Mouse (Mus musculus) hindbrain, embryonic 11.5 days (tissue): ENCODE data around the gene Blnk. TPM values are rescaled to one million over a fixed set of nuclear protein-coding genes. Genes with fewer than 3 reads are reported as not detected.

Experiments used
- ATAC-seq: fragments of 200-750 bp; cut with Nextera tagmentation; 2 replicates; pipeline ENCODE4 v1.8.0; 2017; ENCODE audit warnings: mild to moderate bottlenecking, moderate TSS enrichment, moderate library complexity; ENCODE audit not compliant: low FRiP score
- DNase-seq: peaks from one replicate; pipeline ENCODE4 v3.0.0-alpha.2; 2015; ENCODE audit warnings: low spot score
- H3K27ac ChIP-seq: fragments of 300-500 bp; sonication (generic); 2 replicates; pipeline ENCODE4 v1.5.1; 2014; ENCODE audit warnings: mild to moderate bottlenecking, low read depth, low read length
- H3K27me3 ChIP-seq: fragments of 300-500 bp; sonication (generic); 2 replicates; pipeline ENCODE4 v1.6.1; 2014; ENCODE audit warnings: mild to moderate bottlenecking, low read length, moderate library complexity, mixed read lengths; ENCODE audit not compliant: control insufficient read depth, insufficient read depth
- H3K36me3 ChIP-seq: fragments of 300-500 bp; sonication (generic); 2 replicates; pipeline ENCODE4 v1.6.1; 2014; ENCODE audit warnings: mild to moderate bottlenecking, low read length, moderate library complexity, mixed read lengths; ENCODE audit not compliant: control insufficient read depth, insufficient read depth
- H3K4me1 ChIP-seq: fragments of 300-500 bp; sonication (generic); replicated peaks from 2 replicates; pipeline ENCODE4 v1.6.1; 2014; ENCODE audit warnings: low read length, mixed read lengths; ENCODE audit not compliant: control insufficient read depth, insufficient read depth
- H3K4me2 ChIP-seq: fragments of 300-500 bp; sonication (generic); replicated peaks from 2 replicates; pipeline ENCODE4 v1.6.1; 2014; ENCODE audit warnings: mild to moderate bottlenecking, low read depth, low read length
- H3K4me3 ChIP-seq: fragments of 300-500 bp; sonication (generic); 2 replicates; pipeline ENCODE4 v1.5.1; 2014; ENCODE audit warnings: low read depth, low read length
- H3K9ac ChIP-seq: fragments of 300-500 bp; sonication (generic); 2 replicates; pipeline ENCODE4 v1.6.1; 2014; ENCODE audit warnings: low read depth, low read length
- H3K9me3 ChIP-seq: fragments of 300-500 bp; sonication (generic); 2 replicates; pipeline ENCODE4 v1.6.1; 2016; ENCODE audit warnings: low read length; ENCODE audit not compliant: control insufficient read depth
- WGBS: fragments of 180-500 bp; shearing (Covaris S2); extraction: QIAGEN DNeasy Blood & Tissue Kit; methylation state at CpG from one replicate; pipeline ENCODE4 v1.1.7; 2014; 5-methylcytosine and 5-hydroxymethylcytosine counted together
- polyA plus RNA-seq: library from polyadenylated mRNA; unstranded; fragments of >200 nt; fragmentation: Nextera tagmentation; extraction: Ambion mirVana; gene quantifications from 2 replicates; pipeline ENCODE4 v1.2.1, GENCODE M21; 2014

Blnk gene
- polyA plus RNA-seq, 1 experiment from 2014 or later, result 0.36 TPM

DNA sequence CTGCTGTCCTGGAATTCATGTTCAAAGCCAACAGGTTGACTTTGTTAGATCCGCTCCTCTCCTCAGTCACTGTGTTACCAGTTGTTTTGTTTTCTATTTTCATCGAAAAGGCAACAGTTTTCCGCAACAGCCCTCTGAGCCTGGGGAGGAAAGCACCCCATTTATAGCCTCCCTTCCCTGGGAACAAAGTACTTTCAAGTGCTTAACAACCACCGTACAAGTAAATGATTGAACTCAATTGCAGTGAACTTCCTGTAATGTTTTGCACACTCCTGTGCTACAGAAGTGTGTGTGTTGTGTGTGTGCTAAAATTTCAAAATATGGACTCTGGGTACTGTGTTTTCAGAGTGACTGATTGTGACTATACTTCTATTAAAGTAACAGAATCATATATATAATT is 13.4 kb upstream of the Blnk start:
- no peak for ATAC-seq

DNA sequence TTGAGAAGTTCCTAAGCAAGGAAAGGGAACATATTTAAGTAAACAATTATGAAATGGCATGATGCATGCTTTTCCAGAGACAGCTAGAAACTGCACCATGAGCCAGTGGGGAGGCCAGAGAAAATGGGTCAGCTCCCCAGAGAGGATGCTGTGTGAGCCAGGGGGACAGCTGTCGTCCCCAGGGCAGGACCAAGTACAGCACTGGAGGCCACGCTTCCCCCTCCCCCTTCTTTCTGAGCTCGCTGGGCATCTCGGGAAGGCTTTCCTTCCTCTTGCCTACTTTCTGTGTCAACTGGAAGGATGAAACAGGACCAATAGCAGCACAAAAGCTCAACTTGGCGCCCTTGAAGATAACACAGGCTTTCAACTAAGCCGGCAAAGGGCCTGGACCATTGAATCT is 13.0 kb upstream of the Blnk start:
- Histone ChIP-seq H3K27me3 (no peaks in the 10 kb centered on the region), H3K4me1 (no peaks in the 10 kb centered on the region), H3K9me3 (no peaks in the 10 kb centered on the region), H3K36me3 (no peaks in the 10 kb centered on the region), H3K4me3 (no peak overlapping the region), H3K27ac (no peak overlapping the region), H3K4me2 (no peak overlapping the region), H3K9ac (no peak overlapping the region)
- no peak for DNase-seq
- 48% methylated on average over 6 of the region's 6 CpGs for WGBS
- no peak for ATAC-seq

More for the DNA sequence above, 13.4 kb upstream of the Blnk start:
- 84% methylated on average over 4 of the region's 4 CpGs for WGBS
- Histone ChIP-seq H3K4me1 (no peaks in the 10 kb centered on the region), H3K36me3 (no peaks in the 10 kb centered on the region), H3K4me3 (no peak overlapping the region), H3K9me3 (no peaks in the 10 kb centered on the region), H3K9ac (no peak overlapping the region), H3K27me3 (no peaks in the 10 kb centered on the region), H3K4me2 (no peak overlapping the region), H3K27ac (no peak overlapping the region)
- DNase-seq, result no peak

DNA sequence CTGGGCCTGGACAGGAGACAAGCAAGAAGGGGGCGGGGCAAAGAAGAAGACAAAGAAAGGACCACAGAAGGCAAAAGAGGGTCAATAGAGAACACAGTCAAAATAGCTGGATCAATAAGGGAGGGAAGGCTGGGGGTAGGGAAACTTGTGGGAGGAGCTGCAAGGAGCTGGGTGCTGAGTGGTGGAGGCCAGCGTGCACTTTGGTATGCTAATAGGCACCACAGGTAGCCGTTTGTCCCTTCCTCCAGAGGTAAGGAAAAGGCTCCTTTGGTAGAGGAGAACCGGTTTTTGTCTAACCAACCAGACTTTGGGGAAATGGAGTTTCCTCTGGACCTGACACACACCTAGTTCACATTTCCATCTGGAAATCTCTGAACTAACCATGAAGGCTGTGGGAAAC is 12.3 kb upstream of the Blnk start:
- no peaks in the 10 kb centered on the region for H3K9me3 ChIP-seq
- no peaks in the 10 kb centered on the region for H3K4me1 ChIP-seq
- H3K4me2 ChIP-seq, result no peak overlapping the region
- no peak overlapping the region for H3K27ac ChIP-seq
- H3K4me3 ChIP-seq, result no peak overlapping the region
- 14% methylated on average over 4 of the region's 4 CpGs for WGBS
- H3K36me3 ChIP-seq, result no peaks in the 10 kb centered on the region
- no peak overlapping the region for H3K9ac ChIP-seq
- DNase-seq (no peak), ATAC-seq (no peak)
- no peaks in the 10 kb centered on the region for H3K27me3 ChIP-seq

DNA sequence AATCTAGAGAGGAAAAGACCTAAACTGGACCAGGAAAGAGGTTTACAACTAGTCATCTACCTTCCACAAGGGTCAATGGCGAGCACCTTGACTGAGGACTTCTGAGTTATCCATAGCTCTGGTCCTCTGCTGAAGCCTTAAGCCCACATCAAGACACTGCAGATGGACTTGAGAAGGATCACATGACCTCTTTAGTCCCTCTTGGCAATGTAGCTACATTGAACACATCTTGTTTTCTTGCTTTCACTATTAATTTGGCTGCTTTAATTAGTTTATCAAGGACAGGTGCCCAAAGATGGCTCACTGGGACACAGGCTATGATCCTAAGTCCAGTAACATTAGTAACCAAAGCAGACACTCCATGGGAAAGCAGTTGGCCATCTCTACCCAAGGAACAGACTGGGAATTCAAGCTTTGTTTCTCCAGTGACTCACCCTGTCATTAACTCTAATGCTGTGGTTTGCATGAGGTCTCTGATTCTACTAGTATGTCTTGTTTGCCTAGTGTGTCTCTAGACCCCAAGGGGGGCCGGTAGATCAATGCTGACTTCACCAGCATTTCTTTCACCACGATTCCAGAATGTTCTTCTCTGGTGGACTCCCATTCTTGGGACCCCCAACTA is 9.5 kb upstream of the Blnk start:
- H3K36me3 ChIP-seq, result no peaks in the 10 kb centered on the region
- H3K9me3 ChIP-seq, result no peaks in the 10 kb centered on the region
- 91% methylated on average over 3 of the region's 3 CpGs for WGBS
- H3K4me1 ChIP-seq, result no peaks in the 10 kb centered on the region
- H3K27ac ChIP-seq, result no peak overlapping the region
- no peak overlapping the region for H3K4me3 ChIP-seq
- no peak overlapping the region for H3K9ac ChIP-seq
- DNase-seq (no peak), ATAC-seq (no peak)
- H3K27me3 ChIP-seq, result no peaks in the 10 kb centered on the region
- H3K4me2 ChIP-seq, result no peak overlapping the region

DNA sequence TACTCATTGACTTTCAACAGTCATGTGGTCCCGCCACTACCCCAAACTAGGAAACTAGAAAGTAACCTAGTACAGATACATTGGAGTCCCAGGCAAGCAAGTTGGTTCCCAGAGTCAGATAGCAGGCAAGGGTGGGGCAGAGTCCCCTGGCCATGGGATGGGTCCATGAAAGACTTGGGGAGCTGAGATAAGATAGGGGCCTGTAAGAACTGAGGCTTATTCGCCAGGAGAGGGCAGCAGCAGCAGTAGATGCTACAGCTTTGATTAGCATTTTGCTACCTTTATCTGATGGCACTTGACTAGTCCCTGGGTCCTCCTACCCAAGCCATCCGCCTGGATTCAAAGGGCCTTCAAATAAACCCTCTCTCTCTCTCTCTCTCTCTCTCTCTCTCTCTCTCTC is 5.2 kb upstream of the Blnk start:
- no peak overlapping the region for H3K27ac ChIP-seq
- no peak overlapping the region for H3K9ac ChIP-seq
- H3K36me3 ChIP-seq, result no peaks in the 10 kb centered on the region
- no peak for ATAC-seq
- no peaks in the 10 kb centered on the region for H3K27me3 ChIP-seq
- no peak for DNase-seq
- no peaks in the 10 kb centered on the region for H3K4me1 ChIP-seq
- 52% methylated on average over 3 of the region's 3 CpGs for whole genome bisulfite sequencing
- H3K4me2 ChIP-seq, result no peak overlapping the region
- no peak overlapping the region for H3K4me3 ChIP-seq
- no peaks in the 10 kb centered on the region for H3K9me3 ChIP-seq

DNA sequence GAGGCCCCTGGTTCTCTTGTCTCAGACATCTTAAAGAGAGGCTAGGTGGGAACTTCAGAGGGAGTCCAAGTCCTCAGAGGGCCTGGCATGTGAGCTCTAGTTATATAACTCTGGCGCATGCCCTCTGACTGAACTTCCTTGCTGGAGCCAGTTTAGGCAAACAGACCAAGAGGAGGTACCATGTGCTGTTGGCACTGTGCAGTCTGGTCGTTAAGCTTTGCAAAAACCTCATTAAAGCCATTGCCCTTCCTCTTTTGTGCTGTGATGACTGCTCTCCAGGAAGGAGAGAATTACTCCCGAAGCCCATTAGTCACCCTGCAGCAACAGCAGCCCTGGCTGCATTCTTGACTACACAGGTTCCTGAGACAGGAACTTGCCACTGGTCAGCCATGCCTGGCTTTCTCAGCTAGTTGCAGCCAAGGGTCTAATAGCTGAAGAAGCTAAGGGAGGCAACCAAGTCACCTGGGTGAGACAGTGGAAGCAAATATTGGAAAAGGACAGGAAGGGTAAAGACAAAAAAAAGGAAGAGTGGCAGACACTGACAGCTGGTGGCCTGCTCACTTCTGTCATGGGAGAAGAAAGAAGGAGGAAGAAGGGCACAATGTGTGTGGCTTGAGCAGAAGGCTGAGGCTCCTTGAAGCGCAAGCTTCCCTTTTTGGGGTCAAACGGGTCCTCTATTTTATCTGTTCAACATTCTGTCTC is 4.3 kb upstream of the Blnk start:
- no peak overlapping the region for H3K4me3 ChIP-seq
- no peak overlapping the region for H3K27ac ChIP-seq
- WGBS, result 72% methylated on average over 5 of the region's 5 CpGs
- no peak overlapping the region for H3K4me2 ChIP-seq
- H3K9me3 ChIP-seq, result no peaks in the 10 kb centered on the region
- DNase-seq (no peak), ATAC-seq (no peak)
- no peak overlapping the region for H3K9ac ChIP-seq
- no peaks in the 10 kb centered on the region for H3K27me3 ChIP-seq
- H3K4me1 ChIP-seq, result no peaks in the 10 kb centered on the region
- no peaks in the 10 kb centered on the region for H3K36me3 ChIP-seq

DNA sequence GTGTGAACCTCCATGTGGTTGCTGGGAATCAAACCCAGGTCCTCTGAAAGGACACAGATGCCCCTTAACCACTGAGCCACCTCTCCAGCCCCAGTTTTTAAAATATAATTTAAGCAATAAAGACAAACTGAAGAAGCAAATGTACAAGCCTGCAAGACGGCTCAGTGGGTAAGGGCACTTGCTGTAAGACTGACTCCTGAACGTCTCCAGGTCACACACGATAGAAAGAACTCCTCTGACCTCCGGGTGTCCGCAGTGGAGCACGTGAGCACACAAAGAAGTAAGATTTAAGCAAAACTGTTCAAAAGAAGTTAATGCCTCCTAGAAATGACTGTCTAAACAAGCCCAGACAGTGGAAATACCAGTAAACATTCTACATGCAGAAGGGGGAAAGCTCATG is 2.4 kb upstream of the Blnk start:
- Histone ChIP-seq H3K36me3 (no peaks in the 10 kb centered on the region), H3K4me2 (no peak overlapping the region), H3K9ac (no peak overlapping the region), H3K9me3 (no peaks in the 10 kb centered on the region), H3K27ac (no peak overlapping the region), H3K4me1 (no peaks in the 10 kb centered on the region), H3K27me3 (no peaks in the 10 kb centered on the region), H3K4me3 (no peak overlapping the region)
- no peak for DNase-seq
- 93% methylated on average over 6 of the region's 6 CpGs for WGBS
- no peak for ATAC-seq

DNA sequence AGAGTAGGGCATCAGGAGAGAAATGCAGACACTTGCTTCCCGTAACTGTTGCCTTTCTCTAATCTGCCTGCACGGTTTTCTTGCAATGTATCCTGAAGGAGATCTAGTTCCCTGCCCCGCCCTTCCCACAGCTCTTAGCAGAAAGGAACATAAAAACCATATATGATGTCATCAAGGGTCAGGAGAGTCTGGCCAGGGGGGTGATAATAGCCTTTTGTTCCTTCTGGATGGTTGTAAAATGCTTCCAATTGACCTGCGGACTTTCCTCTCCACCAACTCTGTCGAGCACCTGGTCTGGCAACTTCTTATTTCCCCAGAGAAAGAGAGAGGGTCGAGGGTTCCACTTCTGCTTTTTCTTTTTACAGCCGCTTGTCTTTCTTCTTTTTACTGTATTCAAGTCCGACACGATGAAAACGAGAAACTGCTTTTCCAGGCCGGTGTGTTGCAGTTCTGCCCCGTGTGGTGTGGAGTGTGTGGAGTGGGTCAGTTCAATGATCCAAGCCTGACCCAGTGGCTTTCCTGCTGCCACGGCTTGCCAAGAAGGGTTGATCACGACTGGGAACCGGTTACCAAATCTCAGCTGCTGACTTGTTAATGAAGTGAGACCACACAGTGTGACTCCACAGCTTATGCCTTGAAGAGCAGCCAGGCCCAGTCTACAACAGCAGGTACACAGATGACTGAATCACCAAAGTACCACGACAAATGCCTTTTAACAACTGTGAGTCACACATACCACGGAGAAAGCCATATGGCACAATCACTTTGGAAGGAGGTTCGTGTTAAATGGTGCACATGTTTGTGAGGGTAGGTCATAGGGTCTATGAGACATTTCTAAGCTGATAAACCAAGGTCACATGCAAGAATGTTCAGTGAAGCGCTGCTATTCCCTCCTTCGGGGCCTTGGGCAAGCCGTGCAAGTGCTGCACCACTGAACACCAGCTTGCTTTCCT is 1.4 kb upstream of the Blnk start:
- H3K36me3 ChIP-seq, result no peaks in the 10 kb centered on the region
- ATAC-seq (no peak), DNase-seq (no peak)
- no peaks in the 10 kb centered on the region for H3K27me3 ChIP-seq
- WGBS, result 72% methylated on average over 21 of the region's 21 CpGs
- H3K4me1 ChIP-seq, result no peaks in the 10 kb centered on the region
- H3K9me3 ChIP-seq, result no peaks in the 10 kb centered on the region
- H3K4me2 ChIP-seq, result no peak overlapping the region
- H3K27ac ChIP-seq, result no peak overlapping the region
- no peak overlapping the region for H3K9ac ChIP-seq
- no peak overlapping the region for H3K4me3 ChIP-seq
